Mouse (Mus musculus): ENCODE results near the gene Sipa1l1.

Gene Sipa1l1

DNA sequence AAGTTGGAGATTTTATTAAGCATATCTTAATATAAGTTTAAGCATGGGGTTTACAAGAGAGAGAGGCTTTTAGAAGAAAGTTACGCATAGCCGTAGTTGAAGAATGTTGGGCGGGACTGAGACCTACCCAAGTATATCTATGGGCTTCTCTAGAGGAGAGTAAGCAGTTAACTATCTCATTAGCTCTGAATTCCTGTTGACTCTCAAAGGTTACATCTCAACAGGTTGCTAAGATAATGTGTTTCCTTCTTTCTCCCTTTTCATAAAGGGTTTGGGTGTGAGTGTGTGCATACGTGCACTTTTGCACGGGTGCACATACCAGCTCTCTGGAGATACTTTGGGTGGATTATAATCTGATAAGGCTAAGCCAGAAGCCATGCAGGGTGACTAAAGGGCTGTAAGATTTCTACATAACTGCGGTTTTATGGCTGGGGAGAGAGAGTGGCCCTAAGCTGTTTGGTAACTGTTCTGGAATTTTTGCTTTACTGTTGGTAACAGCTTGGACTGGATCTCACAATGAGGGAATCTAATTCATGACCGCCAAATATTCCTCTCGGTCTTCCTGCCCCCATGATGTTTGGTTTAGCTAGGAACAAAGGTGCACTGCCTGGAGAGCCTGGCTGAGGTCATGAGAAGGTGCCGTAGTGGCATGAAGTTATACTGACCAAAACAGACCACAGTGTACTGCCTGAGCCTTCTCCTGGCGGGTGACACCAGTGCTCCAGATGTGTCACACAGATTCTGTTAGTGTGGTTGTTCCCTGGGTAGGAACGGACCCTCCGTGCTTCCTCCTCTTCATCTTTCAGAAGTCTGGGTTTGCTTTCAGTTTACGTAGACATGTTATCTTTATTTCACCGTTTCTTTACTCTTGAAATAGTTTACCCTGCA, 78.5 kb downstream of the Sipa1l1 start:
- no peak for DNase-seq (ENCODE audit: low spot score)

GRCm38 (mm10) chr12:82248501-82248900, 79.4 kb downstream of the Sipa1l1 start:
- DNase-seq (ENCODE audit: low spot score) = no peak

- DNase-seq (ENCODE audit: low spot score) = no peak
Observed at GRCm38 (mm10) chr12:82251328-82251727, 82.2 kb downstream of the Sipa1l1 start.

DNA sequence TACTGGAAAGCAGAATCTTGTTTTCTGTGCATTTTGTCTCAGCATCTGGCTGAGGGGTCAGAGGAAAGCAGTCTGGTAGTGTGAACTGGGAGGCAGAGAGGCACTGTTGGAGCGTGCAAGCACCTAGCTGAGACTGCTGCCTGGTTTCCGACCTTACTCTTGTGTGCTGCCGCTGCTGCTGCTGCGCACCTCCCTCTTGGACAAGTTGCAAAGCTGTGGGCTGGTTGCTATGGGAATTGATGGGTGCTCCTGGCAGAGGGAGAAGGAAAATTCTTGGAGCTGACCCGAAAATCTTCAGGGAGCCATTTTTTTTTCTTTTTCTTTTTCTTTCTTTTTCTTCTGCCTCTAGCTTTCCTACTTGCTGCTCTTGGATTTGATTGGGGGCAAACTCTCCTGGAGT, 85.0 kb downstream of the Sipa1l1 start:
- DNase-seq (ENCODE audit: low spot score) = no peak

DNA sequence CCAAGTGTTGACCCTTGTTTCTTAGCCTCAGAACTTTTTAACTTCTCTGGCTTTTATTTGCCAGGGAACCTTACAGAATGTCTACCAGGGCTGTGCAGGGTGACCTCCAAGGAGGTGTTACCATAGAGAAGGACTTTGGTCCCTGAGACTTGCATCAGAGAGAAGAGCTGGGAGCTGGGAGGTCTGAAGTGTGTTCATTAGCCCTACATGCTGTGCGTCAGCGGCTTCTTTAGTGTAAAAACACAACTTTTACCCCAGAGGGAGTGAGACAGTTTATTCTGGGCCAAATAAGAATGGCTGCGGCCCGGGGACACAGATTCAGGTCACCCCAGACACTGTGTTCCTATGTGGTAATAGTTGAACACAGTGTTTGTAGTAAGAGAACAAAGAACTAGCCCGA, 86.9 kb downstream of the Sipa1l1 start:
- no peak for DNase-seq (ENCODE audit: low spot score)

DNA sequence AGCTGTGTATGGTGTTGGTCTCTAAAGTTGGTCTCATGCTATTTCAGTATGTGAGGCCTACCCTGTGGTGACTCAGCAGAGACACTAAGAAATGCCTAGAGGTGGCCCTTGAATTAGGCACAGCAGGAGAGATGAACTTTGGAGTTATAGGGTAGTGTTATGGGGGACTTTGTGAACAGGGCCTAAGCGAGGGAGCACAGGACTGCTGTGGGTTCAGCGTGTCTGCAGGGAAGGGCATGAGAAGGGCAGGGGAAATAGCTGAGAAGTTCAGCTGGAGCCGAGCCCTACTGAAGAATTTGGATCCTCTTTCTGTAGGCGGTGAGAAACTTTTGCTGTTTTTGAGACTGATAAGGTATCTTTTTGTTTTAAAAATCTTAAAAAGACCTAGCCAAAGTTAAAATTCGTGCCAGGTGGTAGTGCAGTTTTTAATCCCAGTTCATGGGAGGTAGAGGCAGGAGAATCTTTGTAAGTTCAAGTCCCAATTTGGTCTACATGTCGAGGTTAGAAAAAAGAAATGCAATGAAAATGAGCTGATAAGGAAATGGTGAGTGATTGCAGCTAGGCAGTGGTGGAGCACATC, 87.9 kb downstream of the Sipa1l1 start:
- DNase-seq (ENCODE audit: low spot score) = no peak

- no peak for DNase-seq (ENCODE audit: low spot score)
Observed at GRCm38 (mm10) chr12:82257994-82258785, 89.1 kb downstream of the Sipa1l1 start.

DNA sequence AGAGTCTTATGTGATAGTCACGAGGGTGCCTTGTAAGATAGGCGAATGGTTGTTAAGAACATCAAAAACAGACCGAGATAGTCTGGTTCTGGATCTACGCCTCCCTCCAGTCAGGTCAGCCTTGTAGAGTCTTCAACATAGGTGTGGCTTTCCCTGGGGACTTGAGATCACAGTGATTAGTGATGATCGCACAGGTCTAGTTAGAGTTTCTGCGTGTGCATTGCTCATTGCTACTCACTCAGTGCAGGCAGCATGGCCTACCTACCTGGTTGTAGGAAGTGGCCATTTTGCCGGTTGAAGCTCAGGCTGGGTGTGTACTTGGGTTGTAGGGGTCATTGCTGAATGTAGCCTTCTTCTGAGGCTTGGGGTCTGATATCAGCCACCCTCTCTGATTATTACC, 94.3 kb downstream of the Sipa1l1 start:
- no peak for DNase-seq (ENCODE audit: low spot score)

DNA sequence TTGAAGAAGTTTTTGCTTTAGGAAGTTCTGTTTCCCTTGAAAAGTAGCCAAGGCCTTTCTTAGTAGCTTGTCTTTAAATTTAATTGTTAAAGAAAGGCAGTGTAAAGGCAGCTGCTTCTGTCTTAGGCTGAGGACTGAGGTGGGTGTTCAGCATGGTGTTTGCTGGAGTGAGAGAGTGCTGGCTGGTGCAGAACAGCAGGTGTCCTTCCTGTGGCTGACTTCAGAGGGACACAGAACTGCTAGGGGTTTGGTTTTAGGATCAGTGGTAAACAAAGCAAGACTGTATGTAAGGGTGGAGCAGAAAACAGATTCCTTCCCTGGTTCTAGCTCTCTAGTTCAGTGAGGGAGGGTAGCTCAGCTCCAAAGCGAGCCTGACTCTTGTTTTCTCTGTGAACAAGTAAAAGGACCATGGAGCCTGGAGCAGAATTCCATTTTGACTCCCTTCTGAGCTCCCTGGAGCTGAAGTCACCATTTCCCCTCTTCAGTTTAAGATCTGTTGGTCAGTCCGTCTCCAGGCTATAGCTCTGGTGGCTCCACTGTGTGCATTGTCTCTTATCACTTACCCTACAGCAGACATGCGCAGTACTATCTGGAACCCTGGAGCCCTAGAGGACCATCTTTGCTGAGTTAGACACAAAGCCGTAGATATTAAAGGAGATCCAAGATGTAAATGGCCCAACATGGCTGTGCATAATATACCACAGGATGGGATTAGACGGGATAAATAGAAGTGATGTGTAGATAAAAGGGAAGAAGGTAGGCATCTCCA, 95.1 kb downstream of the Sipa1l1 start:
- no peak for DNase-seq (ENCODE audit: low spot score)

DNA sequence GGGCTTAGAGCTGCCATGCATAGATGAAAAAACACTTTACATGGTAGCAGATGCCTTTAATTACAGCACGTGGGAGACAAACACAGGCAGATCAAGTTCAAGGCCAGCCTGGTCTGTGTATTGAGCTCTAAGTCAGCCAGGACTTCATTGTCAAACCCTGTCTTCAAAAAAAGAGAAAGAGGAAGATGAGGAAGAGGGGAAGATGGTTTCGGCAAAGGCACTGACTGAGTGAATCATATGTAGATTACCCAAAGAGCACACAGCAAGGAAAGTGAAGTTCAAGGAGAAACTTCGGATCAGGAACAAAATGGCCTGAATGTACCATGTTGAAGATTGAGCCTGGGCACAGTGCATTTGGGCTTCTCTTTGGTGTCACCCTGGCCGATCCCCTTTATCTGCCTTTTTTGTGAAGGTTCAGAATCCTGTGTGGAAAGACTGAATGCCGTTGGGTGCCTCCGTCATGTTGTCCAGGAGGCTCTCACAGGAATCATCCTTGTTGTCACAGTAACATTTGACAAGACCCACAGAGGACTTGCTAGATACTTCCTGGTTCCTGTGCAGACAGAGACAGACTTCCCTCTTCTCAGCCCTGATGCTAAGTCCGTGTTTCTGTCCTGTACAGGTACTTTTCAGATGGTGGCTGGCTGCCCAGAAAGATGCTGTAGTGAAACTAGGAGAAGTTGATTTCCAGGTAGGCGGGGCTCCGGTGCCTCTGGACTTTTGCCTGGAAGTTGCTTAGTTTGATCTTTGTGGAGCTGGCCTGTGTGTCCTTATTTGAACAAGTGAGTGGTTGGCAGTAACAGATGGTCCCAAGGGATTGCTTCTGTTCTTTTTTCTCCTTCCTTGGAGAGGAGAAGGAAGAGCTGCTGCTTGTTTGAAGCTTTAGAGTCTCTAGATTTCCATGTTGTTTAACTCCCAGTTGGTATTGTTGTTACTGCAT, 96.5 kb downstream of the Sipa1l1 start:
- no peak for DNase-seq (ENCODE audit: low spot score)

GRCm38 (mm10) chr12:82271447-82271846, 102.3 kb downstream of the Sipa1l1 start:
- no peak for DNase-seq (ENCODE audit: low spot score)

DNA sequence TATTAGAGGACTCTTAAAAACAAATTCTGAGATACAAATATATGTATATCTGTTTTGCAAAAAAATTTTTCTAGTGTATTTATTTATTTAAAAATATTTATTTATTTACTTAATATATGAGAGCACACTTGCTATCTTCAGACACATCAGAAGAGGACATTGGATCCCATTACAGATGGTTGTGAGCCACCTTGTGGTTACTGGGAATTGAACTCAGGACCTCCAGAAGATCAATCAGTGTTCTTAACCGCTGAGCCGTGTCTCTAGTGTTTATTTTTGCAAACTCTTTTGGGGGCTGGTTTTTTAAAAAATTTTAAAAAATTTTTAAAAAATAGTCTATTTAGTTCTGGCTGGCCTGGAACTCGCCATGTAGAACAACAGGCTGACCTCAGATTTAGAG, 104.4 kb downstream of the Sipa1l1 start:
- no peak for DNase-seq (ENCODE audit: low spot score)

GRCm38 (mm10) chr12:82274576-82274975, 105.5 kb downstream of the Sipa1l1 start:
- no peak for DNase-seq (ENCODE audit: low spot score)

GRCm38 (mm10) chr12:82275767-82276166, 106.6 kb downstream of the Sipa1l1 start:
- DNase-seq (ENCODE audit: low spot score) = no peak

- no peak for DNase-seq (ENCODE audit: low spot score)
Observed at GRCm38 (mm10) chr12:82276591-82276990, 107.5 kb downstream of the Sipa1l1 start.

DNA sequence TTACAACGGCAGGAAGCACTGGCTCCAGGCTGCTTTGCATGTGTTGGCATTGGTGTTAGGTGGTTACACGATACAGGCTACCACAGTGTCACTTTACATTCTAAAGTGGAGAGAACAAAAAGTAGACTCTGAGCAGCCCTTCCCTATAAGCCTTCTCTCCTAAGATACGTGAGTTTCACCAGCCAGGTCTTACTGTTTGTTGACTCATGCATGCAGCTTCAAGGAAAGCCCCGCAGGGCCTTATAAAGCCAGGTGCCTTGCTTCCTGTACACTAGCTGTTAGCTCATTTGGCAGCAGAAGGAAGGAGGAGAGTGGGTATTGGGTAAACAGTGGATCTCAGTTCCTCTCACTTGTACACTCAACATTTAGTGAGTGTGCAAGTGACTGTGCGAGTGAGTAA, 115.5 kb downstream of the Sipa1l1 start:
- peak; percentile 53 for DNase-seq (ENCODE audit: low spot score)

- no peak for DNase-seq (ENCODE audit: low spot score)
Observed at GRCm38 (mm10) chr12:82285018-82285417, 115.9 kb downstream of the Sipa1l1 start.

DNA sequence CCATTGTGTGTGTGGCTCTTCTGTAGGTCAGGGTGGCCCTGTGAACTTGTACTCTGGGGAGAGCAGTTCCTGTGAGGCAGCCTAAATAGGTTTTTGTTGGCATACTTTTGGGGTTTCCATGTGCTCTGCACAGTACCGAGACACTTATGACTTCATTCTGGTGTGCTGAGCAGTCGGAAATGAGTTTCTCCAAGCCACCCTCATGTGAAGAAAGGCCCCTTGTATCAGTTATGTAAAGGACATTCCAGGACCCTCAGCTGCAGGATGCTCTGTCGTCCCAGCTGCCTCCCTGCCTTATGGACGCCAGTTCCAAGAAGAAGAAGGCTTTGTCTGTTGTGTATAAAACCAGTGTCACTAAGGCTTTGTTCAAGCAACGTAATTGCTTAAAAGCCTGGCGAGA, 116.9 kb downstream of the Sipa1l1 start:
- DNase-seq (ENCODE audit: low spot score) = no peak

- DNase-seq (ENCODE audit: low spot score) = no peak
Observed at GRCm38 (mm10) chr12:82286804-82287203, 117.7 kb downstream of the Sipa1l1 start.

- no peak for DNase-seq (ENCODE audit: low spot score)
Observed at GRCm38 (mm10) chr12:82293545-82294247, 124.6 kb downstream of the Sipa1l1 start.

All from T-cell, adult 2 months (primary cell).